Mouse (Mus musculus): ENCODE data around the gene Kdelr1. TPM values are rescaled to one million over a fixed set of nuclear protein-coding genes. Genes with fewer than 3 reads are reported as not detected.
A peak's percentile ranks its signal among the peaks of the same experiment; 100 is the strongest.

Gene Kdelr1
- polyA plus RNA-seq, 1 experiment from 2014 or later, result 73.7 TPM

GRCm38 (mm10) chr7:45853089-45853488 is 19.5 kb upstream of the Kdelr1 start:
- Histone ChIP-seq H3K36me3 (no peaks in the 10 kb centered on the region), H3K27ac (no peak overlapping the region), H3K27me3 (peaks cover 46% of the 10 kb centered on the region), H3K4me3 (no peak overlapping the region), H3K4me1 (peaks cover 20% of the 10 kb centered on the region), H3K4me2 (replicated peaks) (no peak overlapping the region), H3K9me3 (no peaks in the 10 kb centered on the region), H3K9ac (no peak overlapping the region)
- 80% methylated on average over 12 of the region's 12 CpGs for WGBS
- no peak for ATAC-seq (ENCODE audit: low FRiP score, low read depth)

DNA sequence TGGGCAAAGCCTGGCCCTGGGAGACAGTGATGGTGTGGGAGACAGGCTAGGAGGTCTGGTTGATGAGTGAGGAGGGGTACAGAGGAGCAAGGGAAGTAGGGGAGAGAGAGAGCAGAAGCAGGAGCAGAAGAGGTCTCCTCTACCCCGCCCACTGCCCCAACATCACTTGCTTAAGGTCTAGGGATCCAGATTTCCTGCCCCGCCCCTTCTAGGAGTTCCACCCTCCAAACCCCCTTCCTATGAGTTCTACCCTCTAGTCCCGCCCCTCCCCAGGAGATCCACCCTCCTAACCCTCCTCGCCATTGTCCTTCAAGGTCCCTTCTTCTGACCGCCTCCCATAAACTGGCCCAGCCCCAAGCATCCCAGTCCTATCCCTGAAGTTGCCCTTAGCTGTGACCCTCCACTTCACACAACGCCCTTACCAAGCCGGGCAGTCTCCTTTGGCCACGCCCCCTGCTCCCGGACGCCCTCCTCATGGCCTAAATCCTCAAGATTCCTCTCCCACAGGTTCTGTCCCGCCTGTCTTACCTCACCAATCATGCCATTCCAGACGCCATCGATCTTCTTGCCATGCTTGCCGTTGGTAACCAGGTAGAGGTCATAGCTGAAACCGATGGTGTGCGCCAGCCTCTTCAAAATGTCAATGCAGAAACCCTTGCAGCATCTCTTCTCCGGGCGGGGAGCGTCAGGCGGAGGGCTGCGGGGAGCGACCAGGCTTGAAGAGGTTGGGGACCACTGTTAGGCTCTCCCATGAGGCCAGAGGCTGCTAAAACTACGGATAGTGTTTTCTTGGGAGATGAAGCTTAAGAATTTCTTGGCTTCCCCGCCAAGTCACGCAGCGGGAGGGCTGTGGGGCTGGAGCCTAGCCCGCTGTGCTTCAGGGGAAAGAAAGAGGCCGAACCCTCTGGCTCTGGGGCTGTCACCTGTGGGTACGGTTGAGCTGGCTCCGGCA is 15.3 kb upstream of the Kdelr1 start:
- Histone ChIP-seq H3K9me3 (no peaks in the 10 kb centered on the region), H3K4me3 (peak overlapping the region; percentile 44), H3K4me2 (replicated peaks) (peak overlapping the region; percentile 73), H3K27me3 (peaks cover 63% of the 10 kb centered on the region), H3K27ac (no peak overlapping the region), H3K9ac (peak overlapping the region; percentile 43), H3K36me3 (no peaks in the 10 kb centered on the region), H3K4me1 (peaks cover 16% of the 10 kb centered on the region)
- WGBS, result 2% methylated on average over 30 of the region's 30 CpGs
- ATAC-seq (ENCODE audit: low FRiP score, low read depth), result peak; percentile 28; the same call in 1 of the 2 replicates

GRCm38 (mm10) chr7:45859008-45859407 is 13.6 kb upstream of the Kdelr1 start:
- Histone ChIP-seq H3K27me3 (peaks cover 75% of the 10 kb centered on the region), H3K9me3 (no peaks in the 10 kb centered on the region), H3K27ac (no peak overlapping the region), H3K4me3 (no peak overlapping the region), H3K36me3 (no peaks in the 10 kb centered on the region), H3K9ac (no peak overlapping the region), H3K4me2 (replicated peaks) (no peak overlapping the region), H3K4me1 (peaks cover 16% of the 10 kb centered on the region)
- ATAC-seq (ENCODE audit: low FRiP score, low read depth), result no peak
- WGBS, result 51% methylated on average over 4 of the region's 4 CpGs

DNA sequence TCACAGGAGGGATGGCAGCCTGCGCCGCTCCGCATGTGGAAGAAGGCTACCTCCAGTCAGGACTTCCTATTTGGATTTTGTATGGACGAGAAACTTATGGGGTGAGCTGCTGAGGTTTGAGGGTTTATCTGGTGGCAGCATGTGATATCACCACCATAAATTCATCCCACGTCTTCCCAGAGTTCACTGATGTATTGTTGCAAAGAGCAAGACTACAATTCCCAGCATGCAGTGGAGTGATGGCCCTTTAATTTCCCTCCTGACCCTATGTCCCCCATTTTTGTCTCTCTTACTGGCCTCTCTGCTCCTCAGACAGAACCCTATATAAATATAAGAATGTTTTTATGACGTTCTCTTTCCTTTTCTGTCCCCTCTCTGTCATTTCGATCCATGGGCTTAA is 9.8 kb upstream of the Kdelr1 start:
- Histone ChIP-seq H3K27me3 (peaks cover 63% of the 10 kb centered on the region), H3K4me3 (no peak overlapping the region), H3K36me3 (no peaks in the 10 kb centered on the region), H3K9ac (no peak overlapping the region), H3K27ac (no peak overlapping the region), H3K9me3 (no peaks in the 10 kb centered on the region), H3K4me2 (replicated peaks) (no peak overlapping the region), H3K4me1 (peaks cover 13% of the 10 kb centered on the region)
- no peak for ATAC-seq (ENCODE audit: low FRiP score, low read depth)
- 85% methylated on average over 7 of the region's 7 CpGs for WGBS

GRCm38 (mm10) chr7:45864435-45864834 is 8.1 kb upstream of the Kdelr1 start:
- no peak overlapping the region for H3K4me3 ChIP-seq
- no peaks in the 10 kb centered on the region for H3K9me3 ChIP-seq
- no peak for ATAC-seq (ENCODE audit: low FRiP score, low read depth)
- no peak overlapping the region for H3K4me2 ChIP-seq (replicated peaks)
- H3K27ac ChIP-seq, result no peak overlapping the region
- 55% methylated on average over 3 of the region's 3 CpGs for WGBS
- H3K4me1 ChIP-seq, result peaks cover 21% of the 10 kb centered on the region
- no peaks in the 10 kb centered on the region for H3K36me3 ChIP-seq
- peaks cover 65% of the 10 kb centered on the region for H3K27me3 ChIP-seq
- H3K9ac ChIP-seq, result no peak overlapping the region

DNA sequence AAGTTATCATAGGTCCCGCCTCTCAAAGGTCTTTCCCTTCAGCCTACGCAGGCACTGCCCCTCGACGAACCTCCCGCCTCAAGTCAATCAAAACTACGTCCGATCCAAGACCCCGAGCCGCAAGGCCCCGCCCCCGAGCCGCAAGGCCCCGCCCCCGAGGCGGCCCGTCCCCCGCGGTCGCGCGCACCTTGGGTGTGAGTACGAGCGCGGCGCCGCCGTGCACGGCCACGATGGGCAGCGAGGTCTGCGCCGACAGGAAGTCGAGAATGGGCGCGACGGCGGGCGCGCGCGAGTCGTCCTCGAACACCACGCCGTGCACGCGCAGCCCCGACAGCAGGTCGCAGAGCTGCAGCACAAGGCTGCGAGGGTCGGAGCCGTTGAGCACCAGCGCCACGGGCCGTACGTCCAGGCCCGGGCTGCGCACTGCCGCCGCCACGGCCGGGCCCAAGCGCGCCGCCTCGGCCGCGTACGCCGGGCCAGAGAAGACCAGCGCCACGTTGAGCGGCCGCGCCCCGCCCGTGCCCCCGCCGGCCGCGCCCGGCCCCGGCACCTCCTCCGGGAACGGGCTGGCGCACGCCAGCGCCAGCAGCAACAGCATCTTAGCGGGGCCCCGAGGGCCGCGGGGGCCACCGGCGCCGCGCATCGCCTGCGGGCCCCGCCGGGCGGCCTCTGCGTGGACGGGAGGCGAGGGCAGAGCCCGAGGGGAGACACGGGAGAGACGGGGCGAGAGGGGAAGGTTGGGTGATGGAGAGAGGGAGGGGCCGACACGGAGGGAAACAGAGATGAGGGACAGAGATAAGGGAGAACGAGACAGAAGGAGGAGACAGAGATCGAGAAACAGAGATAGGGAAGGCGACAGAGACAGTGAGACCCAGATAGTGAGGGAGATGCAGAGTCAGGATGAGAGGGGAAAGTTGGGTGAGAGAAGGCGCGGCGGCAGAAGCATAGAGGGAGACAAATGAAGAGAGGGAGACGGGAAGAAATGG is 6.4 kb upstream of the Kdelr1 start:
- H3K9me3 ChIP-seq, result no peaks in the 10 kb centered on the region
- H3K4me2 ChIP-seq (replicated peaks), result peak overlapping the region; percentile 76
- H3K27ac ChIP-seq, result peak overlapping the region; percentile 55
- WGBS, result 1% methylated on average over 112 of the region's 117 CpGs
- peak; percentile 75 for ATAC-seq (ENCODE audit: low FRiP score, low read depth)
- peak overlapping the region; percentile 74 for H3K4me3 ChIP-seq
- H3K9ac ChIP-seq, result peak overlapping the region; percentile 91
- H3K4me1 ChIP-seq, result peaks cover 36% of the 10 kb centered on the region
- H3K27me3 ChIP-seq, result peaks cover 68% of the 10 kb centered on the region
- H3K36me3 ChIP-seq, result no peaks in the 10 kb centered on the region

GRCm38 (mm10) chr7:45867871-45868270 is 4.7 kb upstream of the Kdelr1 start:
- no peak overlapping the region; the same call in 1 of the 2 replicates for H3K4me3 ChIP-seq
- peak overlapping the region; percentile 76 for H3K4me2 ChIP-seq (replicated peaks)
- no peak for ATAC-seq (ENCODE audit: low FRiP score, low read depth)

GRCm38 (mm10) chr7:45869107-45869670 is 3.4 kb upstream of the Kdelr1 start:
- peaks cover 56% of the 10 kb centered on the region for H3K27me3 ChIP-seq
- H3K4me1 ChIP-seq, result peaks cover 43% of the 10 kb centered on the region
- ATAC-seq (ENCODE audit: low FRiP score, low read depth), result no peak
- peak overlapping the region; percentile 38 for H3K4me3 ChIP-seq
- WGBS, result 10% methylated on average over 8 of the region's 8 CpGs
- H3K9me3 ChIP-seq, result no peaks in the 10 kb centered on the region
- peaks cover 2% of the 10 kb centered on the region for H3K36me3 ChIP-seq
- no peak overlapping the region for H3K27ac ChIP-seq
- H3K9ac ChIP-seq, result peak overlapping the region; percentile 68
- H3K4me2 ChIP-seq (replicated peaks), result peak overlapping the region; percentile 68

More at GRCm38 (mm10) chr7:45867871-45868270, 4.7 kb upstream of the Kdelr1 start:
- peaks cover 64% of the 10 kb centered on the region for H3K27me3 ChIP-seq
- no peaks in the 10 kb centered on the region for H3K9me3 ChIP-seq
- H3K27ac ChIP-seq, result no peak overlapping the region
- no peaks in the 10 kb centered on the region for H3K36me3 ChIP-seq
- 23% methylated on average over 2 of the region's 2 CpGs for WGBS
- H3K4me1 ChIP-seq, result peaks cover 36% of the 10 kb centered on the region
- H3K9ac ChIP-seq, result no peak overlapping the region

DNA sequence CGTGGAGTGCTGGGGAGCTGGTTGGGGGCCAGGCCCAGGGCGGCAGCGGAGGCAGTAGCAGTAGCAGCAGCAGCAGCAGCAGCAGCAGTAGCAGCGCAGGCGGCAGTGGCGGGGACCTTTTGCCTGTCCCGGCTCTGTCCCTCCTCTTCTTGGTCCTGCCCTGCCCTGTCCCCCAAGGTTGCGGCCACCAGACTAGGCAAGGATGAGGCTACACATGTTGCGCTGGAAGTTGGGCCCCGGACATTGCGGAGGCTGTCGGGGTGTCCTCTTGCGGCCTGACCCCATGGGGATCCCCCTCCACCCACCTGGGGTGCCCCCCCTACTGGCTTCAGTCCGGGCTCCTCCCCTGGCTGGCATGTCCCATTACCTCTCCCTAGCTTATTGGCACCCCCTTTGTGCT is 2.8 kb upstream of the Kdelr1 start:
- peak overlapping the region; percentile 68 for H3K4me2 ChIP-seq (replicated peaks)
- peaks cover 8% of the 10 kb centered on the region for H3K36me3 ChIP-seq
- peak overlapping the region; percentile 38 for H3K4me3 ChIP-seq
- 4% methylated on average over 11 of the region's 14 CpGs for WGBS
- no peaks in the 10 kb centered on the region for H3K9me3 ChIP-seq
- peaks cover 56% of the 10 kb centered on the region for H3K27me3 ChIP-seq
- peaks cover 49% of the 10 kb centered on the region for H3K4me1 ChIP-seq
- no peak for ATAC-seq (ENCODE audit: low FRiP score, low read depth)
- H3K9ac ChIP-seq, result peak overlapping the region; percentile 68
- no peak overlapping the region for H3K27ac ChIP-seq

- H3K27me3 ChIP-seq, result peaks cover 56% of the 10 kb centered on the region
- no peak for ATAC-seq (ENCODE audit: low FRiP score, low read depth)
- peak overlapping the region; percentile 38 for H3K4me3 ChIP-seq
- H3K4me2 ChIP-seq (replicated peaks), result peak overlapping the region; percentile 68
- no peaks in the 10 kb centered on the region for H3K9me3 ChIP-seq
- H3K4me1 ChIP-seq, result peaks cover 53% of the 10 kb centered on the region
- peak overlapping the region; percentile 68 for H3K9ac ChIP-seq
- peaks cover 14% of the 10 kb centered on the region for H3K36me3 ChIP-seq
- H3K27ac ChIP-seq, result no peak overlapping the region
- WGBS, result 1% methylated on average over 30 of the region's 30 CpGs
These were observed 2.1 kb upstream of the Kdelr1 start for GRCm38 (mm10) chr7:45870282-45871058.
